Mouse (Mus musculus) CH12.LX (cell line): Measurements from ENCODE around the gene Lrrc46.

ENCODE experiments used
- CHD2 ChIP-seq: IDR thresholded peaks from 2 replicates; pipeline ENCODE4 v1.6.1; 2011; ENCODE audit warnings: low read length, improper control_type of control experiment
- CTCF ChIP-seq, 2 experiments: IDR thresholded peaks in 1 of 2; conservative IDR thresholded peaks in 1 of 2; 2 replicates each; pipeline ENCODE4 v1.5.1; 2011 to 2012; ENCODE audit warnings: low read depth in 2 of 2, low read length in 2 of 2, improper control_type of control experiment in 1 of 2, inconsistent platforms in 1 of 2, mild to moderate bottlenecking in 1 of 2, moderate library complexity in 1 of 2
- KAT2A ChIP-seq: IDR thresholded peaks from 2 replicates; pipeline ENCODE4 v1.6.1; 2012; ENCODE audit warnings: low read length, improper control_type of control experiment, inconsistent platforms; ENCODE audit not compliant: insufficient replicate concordance
- NELFE ChIP-seq: IDR thresholded peaks from 2 replicates; pipeline ENCODE4 v1.6.1; 2011; ENCODE audit warnings: low read depth, low read length, improper control_type of control experiment
- POLR2A ChIP-seq: IDR thresholded peaks from 2 replicates; pipeline ENCODE4 v1.6.1; 2011; ENCODE audit warnings: low read depth, mild to moderate bottlenecking, improper control_type of control experiment, low read length
- POLR2AphosphoS2 ChIP-seq: IDR thresholded peaks from 2 replicates; pipeline ENCODE4 v1.6.1; 2011; ENCODE audit warnings: low read depth, low read length, improper control_type of control experiment
- SMC3 ChIP-seq: IDR thresholded peaks from 2 replicates; pipeline ENCODE4 v1.6.1; 2011; ENCODE audit warnings: low read depth, low read length, improper control_type of control experiment
- USF1 ChIP-seq: IDR thresholded peaks from 2 replicates; pipeline ENCODE4 v1.6.1; 2014; ENCODE audit warnings: low read depth, mild to moderate bottlenecking, inconsistent platforms, low read length, improper control_type of control experiment
- ZKSCAN1 ChIP-seq: IDR thresholded peaks from 2 replicates; pipeline ENCODE4 v1.6.1; 2012; ENCODE audit warnings: low read depth, inconsistent platforms, low read length, improper control_type of control experiment, borderline replicate concordance

DNA sequence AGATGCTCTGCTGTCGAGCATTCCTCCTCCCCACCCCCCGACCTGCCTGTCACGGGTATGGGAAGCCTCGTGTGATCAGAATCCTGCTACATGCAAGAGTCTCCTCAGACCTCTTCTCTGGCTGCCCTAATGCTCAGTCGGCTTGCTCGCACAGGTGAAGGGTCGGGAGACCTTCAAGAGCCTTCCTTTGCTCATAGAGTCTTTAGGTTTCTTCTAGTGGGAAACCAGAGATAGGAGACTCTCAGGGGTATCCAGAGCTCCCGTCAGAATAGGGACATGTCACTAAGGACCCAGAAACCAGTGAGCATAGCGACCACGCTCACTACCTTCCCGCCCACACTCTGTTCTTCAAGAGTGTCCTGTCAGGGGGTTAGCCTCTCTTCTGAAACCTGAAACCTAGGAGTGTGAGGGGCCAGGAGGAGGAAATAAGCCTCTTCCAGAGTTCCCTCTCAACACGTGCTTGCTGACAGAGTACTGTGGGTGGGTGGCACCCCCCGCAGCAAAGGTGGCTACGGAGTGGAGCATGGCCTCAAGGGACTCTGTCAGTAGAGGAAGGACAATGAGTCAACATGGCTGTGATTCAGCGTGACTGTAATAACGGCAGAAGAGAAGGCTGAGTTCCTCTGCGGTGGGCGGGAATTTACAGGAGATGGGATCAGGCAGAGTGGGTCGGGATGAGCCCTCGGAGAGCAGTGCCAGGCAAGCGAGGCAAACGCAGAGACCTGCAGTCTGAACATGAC, 42.4 kb upstream of the Lrrc46 start:
- TF ChIP-seq SMC3 (no peak), ZKSCAN1 (no peak), CTCF (conservative IDR thresholded peaks at IDR 0.05 in 1 of 2, IDR thresholded peaks at IDR 0.05 in 1 of 2; ENCODE audit: low read depth in 2 of 2, low read length in 2 of 2) (no peak), POLR2A (no peak), POLR2AphosphoS2 (no peak), KAT2A (no peak), NELFE (no peak), CHD2 (no peak), USF1 (no peak)
